Mouse (Mus musculus) hindbrain, embryonic 16.5 days (tissue): ENCODE data around the gene Cdkal1. TPM values are rescaled to one million over a fixed set of nuclear protein-coding genes. Genes with fewer than 3 reads are reported as not detected.

Experiments used
- ATAC-seq: fragments of 200-750 bp; cut with Nextera tagmentation; 2 replicates; pipeline ENCODE4 v1.8.0; 2017; ENCODE audit warnings: moderate TSS enrichment, moderate library complexity
- H3K27ac ChIP-seq: fragments of 300-500 bp; sonication (generic); 2 replicates; pipeline ENCODE4 v1.5.1; 2014; ENCODE audit warnings: low read depth, mild to moderate bottlenecking, control low read depth, low read length, moderate library complexity
- H3K27me3 ChIP-seq: fragments of 300-500 bp; sonication (generic); replicated peaks from 2 replicates; pipeline ENCODE4 v1.6.1; 2014; ENCODE audit warnings: low read length; ENCODE audit not compliant: control insufficient read depth, insufficient read depth
- H3K36me3 ChIP-seq: fragments of 300-500 bp; sonication (generic); 2 replicates; pipeline ENCODE4 v1.6.1; 2014; ENCODE audit warnings: mild to moderate bottlenecking, low read length, moderate library complexity, mixed read lengths; ENCODE audit not compliant: control insufficient read depth, insufficient read depth
- H3K4me1 ChIP-seq: fragments of 300-500 bp; sonication (generic); 2 replicates; pipeline ENCODE4 v1.6.1; 2014; ENCODE audit warnings: low read depth, low read length; ENCODE audit not compliant: control insufficient read depth, insufficient read depth
- H3K4me2 ChIP-seq: fragments of 300-500 bp; sonication (generic); 2 replicates; pipeline ENCODE4 v1.6.1; 2014; ENCODE audit warnings: mild to moderate bottlenecking, low read length, control low read depth, moderate library complexity
- H3K4me3 ChIP-seq: fragments of 300-500 bp; sonication (generic); 2 replicates; pipeline ENCODE4 v1.5.1; 2014; ENCODE audit warnings: mild to moderate bottlenecking, low read length, control low read depth, moderate library complexity
- H3K9ac ChIP-seq: fragments of 300-500 bp; sonication (generic); 2 replicates; pipeline ENCODE4 v1.6.1; 2014; ENCODE audit warnings: low read depth, mild to moderate bottlenecking, control low read depth, low read length, moderate library complexity
- H3K9me3 ChIP-seq: fragments of 300-500 bp; sonication (generic); 2 replicates; pipeline ENCODE4 v1.6.1; 2014; ENCODE audit warnings: mild to moderate bottlenecking, low read length, moderate library complexity; ENCODE audit not compliant: control insufficient read depth
- WGBS: fragments of 180-500 bp; shearing (Covaris S2); extraction: QIAGEN DNeasy Blood & Tissue Kit; methylation state at CpG from one replicate; pipeline ENCODE4 v1.1.7; 2014; 5-methylcytosine and 5-hydroxymethylcytosine counted together
- polyA plus RNA-seq: library from polyadenylated mRNA; unstranded; fragments of >200 nt; fragmentation: Nextera tagmentation; extraction: Ambion mirVana; gene quantifications from 2 replicates; pipeline ENCODE4 v1.2.1, GENCODE M21; 2015

The Cdkal1 gene
- polyA plus RNA-seq, 1 experiment from 2014 or later = 19.4 TPM

DNA sequence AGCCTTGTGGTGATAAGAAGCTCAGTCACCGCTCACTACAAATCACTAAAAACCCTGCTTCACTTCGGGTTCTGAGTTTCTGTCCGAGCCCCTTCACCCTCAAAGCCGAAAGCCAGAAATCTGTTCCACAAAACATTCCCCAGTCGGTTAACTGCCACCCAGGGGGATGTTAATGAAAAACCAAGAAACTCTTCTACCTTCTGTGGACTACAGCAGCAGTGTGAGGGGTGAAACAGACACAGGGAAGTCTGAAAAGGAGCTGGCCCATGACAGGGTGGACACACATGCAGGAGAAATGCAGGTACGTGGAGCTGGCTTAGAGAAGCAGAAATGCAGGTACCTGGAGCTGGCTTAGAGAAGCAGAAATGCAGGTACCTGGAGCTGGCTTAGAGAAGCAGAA is 166.6 kb downstream of the Cdkal1 start:
- no peak overlapping the region for H3K9ac ChIP-seq
- no peak overlapping the region for H3K4me3 ChIP-seq
- 81% methylated on average over 6 of the region's 6 CpGs for WGBS
- no peak overlapping the region for H3K27ac ChIP-seq
- no peak for ATAC-seq
- no peaks in the 10 kb centered on the region for H3K4me1 ChIP-seq
- H3K36me3 ChIP-seq = no peaks in the 10 kb centered on the region
- H3K9me3 ChIP-seq = no peaks in the 10 kb centered on the region
- H3K27me3 ChIP-seq = no peaks in the 10 kb centered on the region
- no peak overlapping the region for H3K4me2 ChIP-seq

- 93% methylated on average over 7 of the region's 7 CpGs for WGBS
- no peak overlapping the region for H3K4me2 ChIP-seq
- no peak overlapping the region for H3K27ac ChIP-seq
- H3K36me3 ChIP-seq = no peaks in the 10 kb centered on the region
- no peaks in the 10 kb centered on the region for H3K4me1 ChIP-seq
- no peak for ATAC-seq
- no peak overlapping the region for H3K9ac ChIP-seq
- no peaks in the 10 kb centered on the region for H3K27me3 ChIP-seq
- H3K9me3 ChIP-seq = no peaks in the 10 kb centered on the region
- H3K4me3 ChIP-seq = no peak overlapping the region
These were observed 167.6 kb downstream of the Cdkal1 start for GRCm38 (mm10) chr13:29687872-29688271.

DNA sequence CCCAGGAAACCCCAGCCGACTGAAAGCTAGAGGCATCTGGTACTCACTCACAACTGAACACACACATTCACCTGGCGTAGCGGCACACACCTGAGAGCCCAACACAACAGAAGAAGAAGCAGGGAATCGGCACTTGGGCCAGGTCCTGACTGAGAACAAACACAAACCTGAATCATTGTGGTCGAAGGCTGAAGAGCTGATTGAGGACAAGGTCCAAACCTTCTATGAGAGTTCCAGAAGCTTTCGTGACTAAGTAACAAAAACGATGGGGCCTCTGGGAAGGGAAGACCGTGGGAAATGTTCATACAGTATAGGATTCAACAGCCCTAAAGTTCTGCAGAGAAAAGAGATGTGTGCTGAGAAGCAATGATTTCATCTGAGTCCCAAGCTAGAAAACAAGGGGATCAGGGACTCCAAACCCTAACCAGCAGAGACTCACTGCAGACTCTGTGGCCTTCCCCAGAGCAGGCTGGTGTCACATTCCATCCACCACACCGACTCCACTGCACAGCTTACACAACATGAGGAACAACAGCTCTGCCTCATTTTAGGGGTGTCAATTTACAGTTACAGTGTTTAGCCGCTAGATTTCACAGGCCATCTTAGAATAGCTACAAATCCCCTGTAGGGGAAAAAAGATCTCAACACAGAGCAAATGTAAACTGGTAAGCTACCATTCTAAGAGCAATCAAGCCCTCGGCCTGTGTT is 175.8 kb downstream of the Cdkal1 start:
- H3K4me2 ChIP-seq = no peak overlapping the region
- 91% methylated on average over 11 of the region's 11 CpGs for WGBS
- H3K4me3 ChIP-seq = no peak overlapping the region
- H3K9me3 ChIP-seq = no peaks in the 10 kb centered on the region
- ATAC-seq = no peak
- no peaks in the 10 kb centered on the region for H3K36me3 ChIP-seq
- no peak overlapping the region for H3K27ac ChIP-seq
- no peaks in the 10 kb centered on the region for H3K4me1 ChIP-seq
- H3K9ac ChIP-seq = no peak overlapping the region
- no peaks in the 10 kb centered on the region for H3K27me3 ChIP-seq

GRCm38 (mm10) chr13:29677559-29677958 is 177.9 kb downstream of the Cdkal1 start:
- Histone ChIP-seq H3K27ac (no peak overlapping the region), H3K27me3 (no peaks in the 10 kb centered on the region), H3K4me1 (no peaks in the 10 kb centered on the region), H3K4me2 (no peak overlapping the region), H3K36me3 (no peaks in the 10 kb centered on the region), H3K9ac (no peak overlapping the region), H3K4me3 (no peak overlapping the region), H3K9me3 (no peaks in the 10 kb centered on the region)
- 93% methylated on average over 4 of the region's 4 CpGs for WGBS
- no peak for ATAC-seq

GRCm38 (mm10) chr13:29670626-29671025 is 184.8 kb downstream of the Cdkal1 start:
- H3K4me1 ChIP-seq = no peaks in the 10 kb centered on the region
- no peak overlapping the region for H3K9ac ChIP-seq
- 79% methylated on average over 3 of the region's 3 CpGs for WGBS
- H3K4me2 ChIP-seq = no peak overlapping the region
- no peak overlapping the region for H3K4me3 ChIP-seq
- ATAC-seq = no peak
- no peak overlapping the region for H3K27ac ChIP-seq
- no peaks in the 10 kb centered on the region for H3K9me3 ChIP-seq
- H3K27me3 ChIP-seq = no peaks in the 10 kb centered on the region
- H3K36me3 ChIP-seq = no peaks in the 10 kb centered on the region

DNA sequence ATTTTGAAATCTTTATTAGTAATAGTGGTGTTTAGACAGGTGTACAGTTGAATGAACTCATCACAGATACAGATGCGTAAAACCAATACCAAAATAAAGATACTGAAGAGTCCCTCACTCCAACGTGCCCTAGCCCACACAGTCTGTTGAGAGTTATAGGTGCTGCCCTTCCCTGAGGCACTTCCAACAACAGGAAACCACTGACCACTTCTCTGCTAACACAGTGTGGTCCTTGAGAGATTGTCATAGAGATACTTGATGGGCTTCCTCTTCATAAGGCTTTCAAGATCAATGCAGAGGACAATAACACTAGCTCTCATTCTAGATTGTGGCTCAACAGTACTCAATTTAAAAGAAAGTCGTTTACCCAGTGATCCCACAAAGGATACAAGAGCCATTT is 191.6 kb downstream of the Cdkal1 start:
- H3K4me2 ChIP-seq = no peak overlapping the region
- H3K4me1 ChIP-seq = no peaks in the 10 kb centered on the region
- H3K27ac ChIP-seq = no peak overlapping the region
- no peak overlapping the region for H3K4me3 ChIP-seq
- H3K9ac ChIP-seq = no peak overlapping the region
- WGBS = 85% methylated on average over 3 of the region's 3 CpGs
- no peaks in the 10 kb centered on the region for H3K36me3 ChIP-seq
- ATAC-seq = no peak
- H3K27me3 ChIP-seq = no peaks in the 10 kb centered on the region
- H3K9me3 ChIP-seq = no peaks in the 10 kb centered on the region

DNA sequence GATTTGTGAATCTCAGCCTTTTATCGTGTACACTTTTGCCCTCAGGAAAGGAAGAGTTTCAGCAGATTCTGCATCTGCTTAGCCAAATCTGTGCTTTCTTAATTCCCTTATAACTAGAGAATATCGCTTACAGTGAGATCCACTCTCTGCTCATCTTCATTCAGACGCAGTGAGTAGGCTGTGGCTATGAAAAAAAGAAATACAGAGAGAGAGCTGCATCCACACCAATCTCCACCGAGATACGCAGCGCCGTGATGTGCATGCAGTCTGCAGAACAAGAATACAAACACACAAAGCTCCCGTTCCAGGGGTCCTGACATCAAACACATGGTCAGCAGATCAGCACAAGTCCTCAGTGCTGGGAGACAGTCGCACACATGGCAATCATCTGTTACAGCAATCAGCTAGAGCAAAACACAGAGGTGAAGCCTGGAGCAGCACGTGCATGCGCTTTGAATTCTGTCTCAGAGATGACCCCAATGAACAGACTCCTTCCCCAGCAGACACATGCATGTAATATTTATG is 199.6 kb downstream of the Cdkal1 start:
- H3K36me3 ChIP-seq = no peaks in the 10 kb centered on the region
- H3K9me3 ChIP-seq = no peaks in the 10 kb centered on the region
- no peaks in the 10 kb centered on the region for H3K27me3 ChIP-seq
- H3K4me3 ChIP-seq = no peak overlapping the region
- no peak overlapping the region for H3K9ac ChIP-seq
- no peak overlapping the region for H3K4me2 ChIP-seq
- 78% methylated on average over 11 of the region's 11 CpGs for WGBS
- H3K4me1 ChIP-seq = no peaks in the 10 kb centered on the region
- no peak for ATAC-seq
- no peak overlapping the region for H3K27ac ChIP-seq

- Histone ChIP-seq H3K36me3 (no peaks in the 10 kb centered on the region), H3K4me1 (no peaks in the 10 kb centered on the region), H3K27me3 (no peaks in the 10 kb centered on the region), H3K9ac (no peak overlapping the region), H3K9me3 (no peaks in the 10 kb centered on the region), H3K4me2 (no peak overlapping the region), H3K27ac (no peak overlapping the region), H3K4me3 (no peak overlapping the region)
- no peak for ATAC-seq
- 86% methylated on average over 4 of the region's 4 CpGs for WGBS
These were observed 202.1 kb downstream of the Cdkal1 start for GRCm38 (mm10) chr13:29653407-29653806.

DNA sequence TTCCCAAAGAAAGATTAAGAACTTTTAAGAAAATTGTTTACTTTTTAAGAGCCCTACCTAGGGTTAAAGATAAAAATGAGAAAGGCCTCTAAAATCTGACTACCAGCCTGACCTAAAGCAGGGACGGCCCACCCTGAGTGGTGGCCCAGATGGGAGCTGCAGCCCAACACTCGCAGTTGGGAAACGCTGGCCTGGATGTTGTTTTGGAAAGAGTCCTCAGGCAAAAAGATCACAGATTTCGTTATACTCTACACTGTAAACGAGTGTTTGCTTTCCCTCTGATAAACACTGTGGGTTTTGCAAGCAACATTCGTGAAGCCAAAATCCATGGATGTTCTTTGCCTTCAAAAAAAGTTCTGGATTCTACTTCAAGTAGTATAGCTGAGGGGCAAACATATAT is 202.7 kb downstream of the Cdkal1 start:
- Histone ChIP-seq H3K27ac (no peak overlapping the region), H3K9ac (no peak overlapping the region), H3K4me2 (no peak overlapping the region), H3K9me3 (no peaks in the 10 kb centered on the region), H3K4me3 (no peak overlapping the region), H3K27me3 (no peaks in the 10 kb centered on the region), H3K36me3 (no peaks in the 10 kb centered on the region), H3K4me1 (no peaks in the 10 kb centered on the region)
- 94% methylated on average over 6 of the region's 6 CpGs for whole genome bisulfite sequencing
- no peak for ATAC-seq
